Mouse (Mus musculus): Measurements from ENCODE around the gene Taf6.

The Taf6 gene

DNA sequence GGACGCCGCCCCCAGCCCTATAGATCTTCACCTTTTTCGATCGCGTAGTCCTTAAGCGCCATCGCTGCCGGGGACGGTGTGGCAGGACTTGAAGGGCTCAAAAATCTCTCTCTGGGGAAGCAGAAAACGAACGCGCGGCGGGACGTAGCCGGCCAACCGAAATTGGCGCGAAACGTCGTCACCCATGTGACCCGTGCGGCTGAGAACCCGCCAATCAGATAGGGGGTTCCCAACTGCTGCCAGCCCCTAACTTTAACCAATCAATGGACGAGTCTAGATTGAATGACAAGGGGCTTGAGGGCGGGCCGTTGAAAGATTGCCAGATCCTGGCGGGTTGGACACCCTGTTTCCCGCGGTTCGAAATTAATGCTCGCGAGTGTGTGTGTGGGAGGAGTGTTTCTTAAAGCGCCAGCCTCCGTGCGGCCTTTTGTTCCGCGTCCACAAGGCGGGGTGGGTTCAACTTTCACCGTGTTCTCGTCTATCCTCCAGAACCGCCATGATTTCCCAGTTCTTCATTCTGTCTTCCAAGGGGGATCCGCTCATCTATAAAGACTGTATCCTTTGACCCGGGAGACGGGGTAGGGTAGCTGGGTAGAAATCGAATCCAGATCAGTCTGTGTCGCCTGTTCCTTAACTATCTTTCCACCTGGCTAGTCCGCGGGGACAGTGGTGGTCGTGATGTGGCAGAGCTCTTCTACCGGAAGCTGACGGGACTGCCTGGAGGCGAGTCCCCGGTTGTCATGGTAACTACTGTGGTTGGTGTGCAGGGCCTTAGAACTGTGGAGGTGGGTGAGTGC lies 15.4 kb downstream of the Taf6 start, which contains the start of the genes Ap4m1 and Mcm7:
TSS of gene Ap4m1 (plus strand) at position 308 of the 797 bp plus-strand sequence.
TSS of gene Mcm7 (minus strand) at position 728 of the 797 bp plus-strand sequence.
- in situ Hi-C loops (cut with MboI, MseI), result loop anchor here (10.0 to 25.0 kb wide), 2 partner anchors 637 to 860 kb away; partner anchors contain the start of genes Epo, Gnb2, Srrt and Trip6

DNA sequence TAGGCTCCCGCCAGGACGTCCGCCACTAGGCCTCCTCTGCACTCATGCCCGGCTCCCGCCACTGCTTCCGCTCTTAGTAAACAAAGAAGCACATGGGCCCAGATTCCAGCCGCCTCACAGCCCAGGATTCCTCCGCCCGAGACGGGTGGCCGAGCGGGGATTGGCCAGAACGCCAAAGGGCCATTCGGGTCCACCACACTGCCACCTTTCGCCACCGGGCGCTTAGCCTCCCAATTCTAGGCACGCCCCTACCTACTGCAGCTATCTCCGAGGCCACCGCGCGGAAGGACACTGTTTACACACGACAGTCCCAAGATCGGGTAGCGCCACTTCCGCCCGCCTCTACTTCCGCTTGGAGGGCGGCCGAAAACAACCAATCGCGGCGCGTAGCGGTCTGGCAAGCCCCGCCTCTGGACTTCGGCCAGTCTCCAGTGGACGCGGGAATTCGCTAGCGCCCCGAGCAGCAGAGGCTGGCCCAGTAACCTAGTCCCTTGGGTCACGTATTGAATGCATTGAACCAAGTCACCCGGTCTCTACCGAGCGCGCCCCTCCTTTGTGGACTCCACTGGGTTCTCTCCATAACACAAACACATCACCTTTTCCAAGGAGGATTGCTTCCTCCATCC lies 16.2 kb downstream of the Taf6 start:
- in situ Hi-C loops (cut with MboI, MseI), result loop anchor here (10.0 to 25.0 kb wide), 2 partner anchors 636 to 859 kb away; partner anchors contain the start of genes Epo, Gnb2, Srrt and Trip6

DNA sequence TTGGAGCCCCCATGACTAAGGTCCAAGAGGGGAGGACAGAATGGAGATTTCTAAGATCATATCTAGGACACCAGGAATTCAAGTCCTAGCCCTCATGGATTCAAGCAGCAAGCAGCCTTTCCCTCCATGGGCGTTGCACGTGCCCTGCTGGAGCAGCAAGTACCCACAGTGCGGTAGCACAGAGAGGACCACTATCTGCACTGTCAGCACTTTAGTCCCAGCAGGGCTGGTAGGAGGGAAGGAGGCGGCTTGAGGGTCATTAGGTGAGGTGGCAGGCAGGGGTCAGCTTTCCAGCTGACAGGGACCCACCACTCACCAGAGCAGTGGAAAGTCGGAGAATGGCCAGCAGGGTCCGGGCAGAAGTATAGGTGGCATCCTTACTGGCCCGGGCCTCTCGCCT lies 21.7 kb downstream of the Taf6 start:
- in situ Hi-C loops (cut with MboI, MseI), result loop anchor here (25.0 kb wide), 1 partner anchor 853 kb away; the partner anchor contains the start of genes Srrt and Trip6

GRCm38 (mm10) chr5:138163610-138164009 lies 23.6 kb downstream of the Taf6 start:
- in situ Hi-C loops (cut with MboI, MseI), result loop anchor here (5.0 to 25.0 kb wide), 2 partner anchors 851 to 1319 kb away; partner anchors contain the start of genes Srrt, Trip6 and Zfand2a

GRCm38 (mm10) chr5:138163046-138163445 lies 24.2 kb downstream of the Taf6 start:
- in situ Hi-C loops (cut with MboI, MseI), result loop anchor here (5.0 to 25.0 kb wide), 2 partner anchors 851 to 1319 kb away; partner anchors contain the start of genes Srrt, Trip6 and Zfand2a

DNA sequence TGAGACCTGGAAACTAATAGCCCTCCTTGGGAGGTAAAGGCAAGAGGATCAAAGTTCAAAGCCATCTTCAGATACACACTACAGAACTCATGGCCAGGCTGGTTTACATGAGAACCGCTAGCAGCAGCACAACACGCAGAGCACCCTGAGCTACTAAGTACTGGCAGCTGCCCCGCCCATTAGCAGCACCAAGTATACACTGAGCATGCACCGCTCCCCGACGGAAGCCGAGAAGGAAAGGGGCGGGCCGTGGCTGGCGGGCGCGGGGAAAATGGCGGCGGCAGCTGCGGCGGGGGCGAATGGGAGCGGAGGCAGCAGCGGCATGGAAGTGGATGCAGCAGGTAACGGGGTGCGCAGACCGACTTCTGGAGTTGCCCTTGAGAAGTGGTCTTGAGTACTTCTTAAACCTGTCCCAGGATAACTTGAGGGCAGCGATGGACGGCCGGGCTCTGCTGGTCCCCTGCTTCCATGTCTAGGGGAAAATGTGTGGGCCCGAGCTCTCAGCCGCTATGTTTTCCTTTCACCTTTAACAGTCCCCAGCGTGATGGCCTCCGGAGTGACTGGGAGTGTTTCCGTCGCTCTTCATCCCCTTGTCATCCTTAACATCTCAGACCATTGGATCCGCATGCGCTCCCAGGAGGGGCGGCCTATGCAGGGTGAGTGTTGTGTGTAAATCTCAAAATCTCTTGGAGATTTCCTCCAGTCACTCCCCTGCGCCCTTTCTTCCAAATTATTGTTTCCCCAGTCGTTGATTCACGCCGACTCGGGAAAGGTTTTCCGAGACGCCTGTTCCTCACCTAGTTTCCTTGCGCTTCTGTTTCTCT lies 26.2 kb downstream of the Taf6 start, which contains the start of gene Cops6:
TSS of gene Cops6 (plus strand) at position 230 of the 824 bp plus-strand sequence.
- in situ Hi-C loops (cut with MboI, MseI), result loop anchor here (5.0 to 25.0 kb wide), 2 partner anchors 849 to 1321 kb away; partner anchors contain the start of genes Srrt, Trip6 and Zfand2a

DNA sequence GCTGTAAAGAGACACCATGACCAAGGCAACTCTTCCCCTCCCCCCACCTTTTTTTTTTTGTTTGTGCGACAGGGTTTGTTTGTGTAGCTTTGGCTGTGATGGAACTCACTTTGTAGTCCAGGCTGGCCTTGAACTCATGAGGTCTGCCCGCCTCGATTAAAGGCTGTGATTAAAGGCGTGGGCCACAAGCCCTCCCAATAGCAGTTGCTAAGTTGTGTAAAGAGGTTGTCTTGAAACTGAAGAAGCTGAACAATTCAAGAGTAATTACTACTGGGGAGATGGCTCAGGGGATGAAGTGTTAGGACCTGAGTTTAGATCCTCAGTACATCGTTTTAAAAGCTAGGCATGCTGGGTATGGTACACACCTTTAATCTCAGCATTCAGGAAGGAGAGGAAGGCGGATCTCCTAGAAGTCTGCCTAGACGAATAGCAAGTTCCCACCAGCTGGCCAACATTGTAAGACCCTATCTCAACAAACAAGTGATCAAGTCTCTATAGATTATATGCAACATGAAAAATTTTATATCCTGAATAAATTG lies 27.0 kb downstream of the Taf6 start:
- in situ Hi-C loops (cut with MboI, MseI), result loop anchor here (5.0 to 25.0 kb wide), 2 partner anchors 848 to 1322 kb away; partner anchors contain the start of genes Srrt, Trip6 and Zfand2a

DNA sequence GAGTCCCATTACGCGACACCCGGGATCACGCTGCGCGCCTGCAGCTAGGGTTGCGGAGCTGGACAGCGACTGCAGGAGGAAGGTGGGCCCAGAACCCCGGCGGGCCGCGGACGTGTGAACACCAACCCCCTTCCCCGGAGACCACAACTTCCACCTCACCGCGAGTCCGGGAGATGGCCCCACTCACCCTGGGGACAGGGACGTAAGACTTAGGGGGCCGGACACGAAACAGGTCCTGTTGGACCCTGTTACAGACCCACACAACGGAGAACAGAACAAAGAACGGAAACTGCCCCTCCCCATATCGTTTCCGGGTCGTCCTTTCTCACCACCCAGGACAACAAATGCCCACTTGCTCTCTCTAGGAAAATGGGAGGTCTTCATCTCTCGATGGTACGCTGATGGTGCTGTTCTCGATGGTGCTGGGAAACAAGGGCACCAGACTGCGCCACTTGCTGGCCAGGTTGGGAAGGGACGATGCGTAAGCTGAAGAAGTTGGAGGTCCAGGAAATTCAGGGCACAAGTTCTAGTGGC lies 31.7 kb downstream of the Taf6 start, which contains the start of gene Zfp113:
TSS of gene Zfp113 (minus strand) at position 302 of the 534 bp plus-strand sequence.
- in situ Hi-C loops (cut with MboI, MseI), result loop anchor here (25.0 kb wide), 1 partner anchor 843 kb away; the partner anchor contains the start of genes Srrt and Trip6

- in situ Hi-C loops (cut with MboI, MseI), result loop anchor here (25.0 kb wide), 1 partner anchor 842 kb away; the partner anchor contains the start of genes Srrt and Trip6
These were observed 32.9 kb downstream of the Taf6 start for GRCm38 (mm10) chr5:138154390-138154789.

- in situ Hi-C loops (cut with MboI, MseI), result no loop called here
These were observed 48.7 kb downstream of the Taf6 start for GRCm38 (mm10) chr5:138138585-138138984.

GRCm38 (mm10) chr5:138137935-138138549 lies 49.2 kb downstream of the Taf6 start:
- in situ Hi-C loops (cut with MboI, MseI), result no loop called here

- in situ Hi-C loops (cut with MboI, MseI), result no loop called here
These were observed 50.0 kb downstream of the Taf6 start for GRCm38 (mm10) chr5:138137257-138137656.

- in situ Hi-C loops (cut with MboI, MseI), result no loop called here
These were observed 54.7 kb downstream of the Taf6 start for GRCm38 (mm10) chr5:138132425-138133064.
